Mouse (Mus musculus): ENCODE results near the gene C730034F03Rik.

DNA sequence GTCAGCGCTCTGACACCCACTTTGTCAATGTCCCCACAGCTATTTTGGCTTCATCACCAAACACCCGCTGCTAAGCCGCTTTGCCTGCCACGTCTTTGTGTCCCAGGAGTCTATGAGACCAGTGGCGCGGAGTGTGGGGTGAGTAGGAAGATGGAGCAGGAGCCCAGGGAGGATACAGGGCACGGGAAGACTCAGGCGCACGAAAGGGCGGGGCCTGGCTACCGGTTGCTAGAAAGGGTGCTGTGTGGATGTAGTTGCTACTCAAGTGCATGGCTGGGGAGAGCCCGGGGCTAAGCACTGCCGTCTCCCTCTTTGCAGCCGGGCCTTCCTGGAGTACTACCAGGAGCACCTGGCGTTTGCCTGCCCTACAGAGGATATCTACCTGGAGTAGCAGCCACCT, 31.9 kb downstream of the C730034F03Rik start:
- TF ChIP-seq CTCF (conservative IDR thresholded peaks at IDR 0.05; ENCODE audit: low read length) (no peak), NANOG (IDR thresholded peaks at IDR 0.05; ENCODE audit: borderline replicate concordance, low read length) (no peak)

All from E14TG2a.4 (cell line).